Mouse (Mus musculus): ENCODE results near the gene Cox5b. TPM values are rescaled to one million over a fixed set of nuclear protein-coding genes. Genes with fewer than 3 reads are reported as not detected.
"Not testable (repeated sequence)": the region's sequence is repeated elsewhere in the genome, so short reads cannot be mapped to it uniquely, and the experiment has no call there.

Gene Cox5b
- 1,000 to 10,000 TPM in 1 of 4 experiments, 100 to 1,000 TPM in 3; 864 to 1,112 (median 950) TPM for total RNA-seq (2022)

DNA sequence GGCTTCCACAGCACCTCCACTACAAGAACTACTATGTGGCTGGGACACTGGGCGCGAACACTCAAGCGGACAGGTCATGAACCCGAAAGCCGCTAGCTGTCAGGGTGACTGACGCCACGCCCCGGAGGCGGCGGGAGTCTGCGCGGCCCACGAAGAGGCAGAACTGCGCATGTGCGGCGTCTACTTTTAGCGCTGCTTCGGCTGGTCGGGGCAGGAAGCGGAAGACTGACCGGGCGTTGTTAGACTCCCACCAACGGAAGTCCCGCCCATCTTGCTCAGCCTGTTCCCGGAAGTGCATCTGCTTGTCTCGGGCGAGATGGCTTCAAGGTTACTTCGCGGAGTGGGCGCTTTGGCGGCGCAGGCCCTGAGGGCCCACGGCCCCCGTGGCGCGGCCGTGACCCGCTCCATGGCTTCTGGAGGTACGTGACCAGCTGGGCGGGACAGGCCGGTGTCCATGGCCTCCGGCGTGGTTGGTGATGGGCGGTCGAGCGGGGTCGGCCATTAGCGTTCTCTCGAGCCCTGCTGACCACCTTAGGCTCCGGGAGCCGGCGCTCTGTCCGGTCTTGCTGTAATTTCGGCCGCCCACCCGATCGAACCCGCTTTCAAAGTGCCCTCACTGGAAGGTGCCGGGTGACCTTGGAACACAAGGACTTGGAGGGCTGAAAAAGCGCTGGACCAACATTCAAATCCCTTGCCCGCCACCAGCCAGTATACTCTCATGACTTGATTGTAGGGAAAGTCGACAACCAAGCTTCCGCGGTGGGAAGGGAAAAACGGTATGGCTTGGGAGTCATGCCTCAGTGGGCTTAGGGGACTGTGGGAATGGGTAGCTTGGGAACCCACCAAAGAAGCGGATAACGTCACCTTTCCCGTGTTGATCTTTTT, at the start of gene Cox5b:
Gene Cox5b (plus strand): TSS at position 179 of the 885 bp plus-strand sequence.
- peak; percentile 90 to 96 for DNase-seq (ENCODE audit: low spot score in 2 of 2)

DNA sequence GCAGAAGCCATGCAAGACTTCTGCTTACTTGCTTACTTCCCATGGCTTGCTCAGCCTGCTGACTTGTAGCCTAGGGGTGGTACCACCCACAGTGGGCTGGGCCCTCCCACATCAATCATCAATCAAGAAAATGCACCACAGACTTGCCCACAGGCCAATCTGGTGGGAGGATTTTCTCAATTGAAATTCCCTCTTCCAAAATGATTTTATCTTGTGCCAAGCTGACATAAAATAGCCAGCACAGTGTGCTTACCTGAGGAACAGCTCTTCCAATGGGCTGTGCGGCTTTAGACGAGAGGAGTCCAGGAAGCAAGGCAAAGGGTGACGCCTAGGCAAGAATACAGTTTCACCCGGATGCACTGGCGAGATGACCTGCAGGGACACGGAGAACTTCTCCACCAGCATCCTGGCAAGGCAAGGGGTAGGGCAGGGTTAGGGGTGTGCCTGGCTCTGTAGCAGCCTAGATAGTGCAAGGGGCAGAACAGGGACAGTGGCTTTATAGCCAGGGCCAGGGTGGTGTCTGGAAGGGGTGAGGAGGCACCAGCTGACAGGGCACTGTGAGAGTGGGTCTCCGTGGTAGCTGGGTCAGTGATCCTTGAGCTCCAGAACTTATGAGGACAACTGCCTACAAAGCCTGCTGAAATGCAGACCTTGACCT, 47.2 kb upstream of the Cox5b start:
- DNase-seq (ENCODE audit: low spot score in 2 of 2) = no peak

DNA sequence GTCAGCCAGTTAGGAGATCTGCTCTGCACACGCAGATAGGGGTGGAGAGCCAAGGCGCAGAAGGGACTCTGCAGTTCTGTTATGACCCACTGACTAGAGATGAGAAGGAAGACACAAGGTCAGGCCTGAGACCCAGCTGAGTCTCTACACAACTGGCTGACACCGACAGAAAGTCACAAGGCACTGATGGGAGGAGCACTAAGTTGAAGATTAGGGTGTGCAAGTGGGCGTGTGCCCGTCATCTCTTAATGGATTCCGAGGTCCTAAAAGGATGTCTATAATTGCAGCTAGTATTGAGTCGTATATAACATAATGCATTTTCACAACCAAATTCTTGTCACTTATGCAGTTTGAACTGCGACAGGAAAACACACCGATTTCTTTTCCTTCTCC, 46.6 kb upstream of the Cox5b start:
- no peak for DNase-seq (ENCODE audit: low spot score in 2 of 2)

DNA sequence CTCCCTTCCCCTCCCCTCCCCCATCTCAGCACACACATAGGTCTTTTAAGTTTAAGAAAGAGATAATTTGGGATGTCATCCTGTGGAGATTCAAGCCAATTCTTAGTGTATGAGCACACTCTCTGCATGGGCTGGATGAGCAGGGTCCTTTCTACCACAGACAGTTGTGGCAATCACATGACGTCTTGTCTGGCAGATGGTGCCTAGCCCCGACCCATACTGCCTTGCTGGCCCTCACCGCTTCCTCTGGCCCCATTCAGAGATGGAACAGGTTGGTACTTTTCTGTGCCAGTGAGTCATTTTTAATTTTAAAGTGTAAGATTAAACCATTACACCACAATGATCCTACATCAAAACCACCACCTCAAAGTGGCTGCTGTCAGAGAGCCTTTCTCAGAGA, 45.0 kb upstream of the Cox5b start:
- no peak for DNase-seq (ENCODE audit: low spot score in 2 of 2)

DNA sequence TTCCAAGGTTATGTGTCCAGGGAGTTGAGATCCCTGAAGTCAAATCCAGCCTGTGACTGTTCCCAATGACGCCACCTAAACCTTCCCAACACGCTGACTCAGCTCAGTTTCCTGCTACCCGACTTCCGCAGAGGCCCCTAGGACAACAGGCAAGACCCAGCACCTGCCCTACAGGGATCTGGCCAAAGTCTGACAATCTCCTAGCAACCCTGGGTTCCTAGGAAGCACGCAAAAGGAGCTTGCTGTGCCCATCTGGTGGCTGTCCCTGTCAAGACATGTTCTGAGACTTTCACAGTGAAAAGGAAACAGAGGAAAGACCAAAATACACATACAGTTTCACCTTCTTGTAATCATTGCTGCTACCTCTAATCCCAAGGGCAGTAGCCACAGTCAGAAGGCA, 43.6 kb upstream of the Cox5b start:
- DNase-seq (ENCODE audit: low spot score in 2 of 2) = no peak

DNA sequence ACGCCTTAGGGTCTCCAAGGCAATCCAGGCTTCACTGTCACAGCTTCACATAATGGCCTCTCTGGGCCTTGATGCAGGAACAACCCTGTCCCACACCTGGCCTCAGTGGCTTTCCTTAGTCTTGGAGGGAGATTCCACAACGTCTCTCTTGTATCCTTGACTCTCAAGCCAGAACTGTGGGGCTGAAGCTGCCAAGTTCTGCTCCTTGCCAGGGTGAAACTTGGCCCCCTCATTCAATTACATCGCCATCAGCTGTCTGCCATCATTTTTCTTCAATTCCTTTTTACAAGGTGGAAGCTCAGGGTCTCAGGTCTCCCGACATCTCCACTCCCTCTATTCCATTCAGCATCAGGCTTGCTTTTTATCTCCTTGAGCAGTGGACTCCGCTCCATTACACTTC, 36.2 kb upstream of the Cox5b start:
- DNase-seq (ENCODE audit: low spot score in 2 of 2) = no peak

DNA sequence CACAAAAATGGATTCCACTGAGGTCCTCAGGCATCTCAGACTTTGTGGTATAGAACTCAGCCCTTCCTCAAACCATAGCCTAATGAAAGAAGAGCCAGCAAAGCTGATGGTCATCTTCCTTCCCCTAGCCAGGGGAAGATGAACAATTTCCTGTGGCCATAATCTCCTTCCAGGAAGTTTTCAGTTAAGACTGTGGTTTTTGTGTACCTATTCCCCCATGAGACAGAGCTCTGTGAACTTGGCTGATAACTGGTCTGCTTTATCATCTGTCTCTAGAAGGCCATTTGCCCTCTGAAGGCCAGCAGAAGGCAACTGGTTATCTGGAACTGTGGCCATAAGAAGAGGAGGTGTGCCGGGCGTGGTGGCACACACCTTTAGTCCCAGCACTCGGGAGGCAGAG, 35.0 kb upstream of the Cox5b start:
- DNase-seq (ENCODE audit: low spot score in 2 of 2) = no peak

DNA sequence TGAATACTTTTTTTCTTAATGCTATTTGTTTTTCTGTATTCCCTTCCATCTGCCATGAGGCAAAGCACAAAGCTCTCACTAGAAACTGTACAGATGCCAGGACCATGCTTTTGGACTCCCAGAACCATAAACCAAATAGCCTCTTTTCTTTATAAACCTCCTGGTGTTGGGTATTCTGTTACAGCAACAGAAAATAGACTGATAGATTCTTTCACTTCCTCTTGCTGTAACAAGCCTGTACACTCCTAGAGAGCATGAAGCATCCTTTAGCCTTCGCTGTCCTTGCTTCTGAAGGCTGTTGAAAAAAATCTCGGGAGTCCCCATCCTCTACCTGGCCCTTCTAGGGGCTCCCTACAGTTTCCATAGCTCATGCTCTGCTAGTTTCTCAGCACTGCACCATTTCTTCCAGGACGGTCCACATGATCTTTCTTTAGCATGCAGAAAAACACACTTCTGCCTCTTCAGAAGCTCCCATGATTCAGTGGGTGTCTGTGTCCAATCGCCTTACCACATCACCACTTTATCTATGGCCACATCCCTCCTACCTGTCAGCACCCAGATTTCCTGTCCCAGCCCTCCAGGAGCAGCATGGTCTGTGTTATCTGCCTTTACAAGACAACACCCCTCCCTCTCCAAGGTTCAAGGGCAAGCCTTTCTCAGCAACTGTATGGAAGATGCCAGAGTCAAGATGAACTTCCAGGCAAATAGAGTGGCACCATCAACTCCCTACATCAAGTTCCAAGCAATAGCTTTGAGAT, 33.4 kb upstream of the Cox5b start:
- DNase-seq (ENCODE audit: low spot score in 2 of 2) = no peak

DNA sequence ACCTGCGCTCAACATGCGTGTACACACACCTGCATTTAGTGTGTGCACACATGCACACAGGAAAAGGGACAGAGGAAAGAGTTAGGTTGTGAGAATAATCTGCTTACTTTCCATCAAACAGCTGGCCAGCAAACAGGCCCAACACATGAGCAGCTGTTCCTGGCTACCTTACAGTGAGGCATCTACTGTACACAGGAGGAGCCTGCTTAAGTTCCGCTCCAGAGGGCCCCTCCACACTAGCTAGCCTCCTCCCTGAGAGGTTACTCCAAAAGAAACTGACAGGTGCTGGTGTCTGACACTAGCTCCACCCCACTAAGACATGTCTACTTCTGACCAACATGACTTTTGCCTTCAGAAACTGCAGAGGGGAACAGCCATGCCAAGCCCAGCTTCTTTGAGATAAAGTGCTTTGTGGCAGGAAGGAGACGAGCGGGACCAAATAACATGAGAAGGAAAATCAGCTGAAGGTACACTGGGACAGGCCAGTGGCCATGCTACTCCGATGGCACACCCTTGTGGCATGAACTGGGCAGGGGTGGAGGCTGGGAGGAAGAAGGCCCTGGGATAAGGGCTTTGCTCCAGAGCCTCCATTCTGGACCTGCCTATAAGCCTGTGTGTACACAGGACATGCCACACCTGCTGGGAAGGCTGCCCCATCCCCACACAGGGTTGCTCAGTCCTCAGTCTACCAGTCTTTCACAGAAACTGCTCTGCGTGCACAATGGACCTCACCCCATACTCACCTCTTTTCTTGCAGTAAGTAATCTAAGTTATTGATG, 32.4 kb upstream of the Cox5b start:
- no peak for DNase-seq (ENCODE audit: low spot score in 2 of 2)

DNA sequence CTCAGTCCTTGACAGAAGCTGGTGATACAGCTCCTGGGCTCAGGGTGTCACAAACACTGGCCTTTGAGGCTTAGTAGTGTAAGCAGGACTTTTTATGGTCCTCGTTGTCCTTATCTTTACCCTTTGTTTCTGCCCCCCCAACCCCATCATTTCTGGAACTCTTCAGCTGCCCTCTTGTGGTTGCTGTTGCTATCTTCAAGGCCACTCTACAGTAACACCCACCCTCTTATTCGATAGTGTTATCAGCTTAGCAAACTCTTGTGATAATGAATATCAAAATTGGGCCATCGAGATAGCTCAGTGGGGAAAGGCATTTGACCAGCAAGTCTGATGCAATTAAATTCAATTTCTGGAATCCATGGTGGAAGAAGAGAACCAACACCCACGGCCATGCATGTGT, 26.8 kb upstream of the Cox5b start:
- no peak for DNase-seq (ENCODE audit: low spot score in 2 of 2)

DNA sequence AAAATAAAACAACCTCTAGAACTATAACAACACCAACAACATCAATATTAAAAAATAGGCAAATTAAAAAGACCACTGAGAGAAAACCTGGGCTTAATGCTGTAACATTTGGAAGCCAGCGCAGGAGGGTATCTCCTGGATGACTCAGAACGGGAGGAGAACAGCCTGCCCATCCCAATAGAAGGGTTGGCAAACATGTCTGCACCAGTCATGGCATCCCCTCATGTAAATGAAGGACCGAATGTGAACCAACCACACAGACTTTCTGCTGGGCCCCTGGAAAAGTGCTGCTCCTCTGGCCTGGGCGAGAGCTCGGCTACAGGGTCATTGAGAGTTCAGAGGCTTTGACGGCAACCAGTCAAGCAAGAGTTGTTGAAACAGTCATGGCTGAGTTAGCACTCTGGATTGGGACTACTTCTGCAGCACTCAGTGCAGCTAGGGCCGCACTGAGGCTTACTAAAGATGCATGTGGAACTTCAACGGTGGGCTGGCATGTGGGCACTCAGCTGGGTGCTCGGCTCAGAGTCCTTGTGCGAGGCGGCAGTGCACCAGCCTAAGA, 26.0 kb upstream of the Cox5b start:
- DNase-seq (ENCODE audit: low spot score in 2 of 2) = no peak

DNA sequence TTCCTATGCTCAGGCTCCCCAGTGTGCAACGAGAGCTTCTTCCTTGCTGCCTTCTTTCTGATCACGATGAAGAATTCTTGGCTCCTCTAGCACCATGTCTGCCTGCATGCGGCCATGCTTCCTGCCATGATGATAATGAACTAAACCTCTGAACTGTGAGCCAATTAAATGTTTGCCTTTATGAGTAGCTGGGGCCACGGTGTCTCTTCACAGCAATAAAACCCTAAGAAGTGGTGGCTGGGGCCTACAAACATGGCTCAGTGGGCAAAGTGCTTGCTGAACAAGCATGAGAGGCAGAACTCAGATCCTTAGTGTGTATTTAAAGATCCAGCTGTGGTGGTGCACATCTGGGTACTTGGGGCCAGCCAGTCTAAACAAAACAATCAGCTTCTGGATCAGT, 25.3 kb upstream of the Cox5b start:
- no peak for DNase-seq (ENCODE audit: low spot score in 2 of 2)

DNA sequence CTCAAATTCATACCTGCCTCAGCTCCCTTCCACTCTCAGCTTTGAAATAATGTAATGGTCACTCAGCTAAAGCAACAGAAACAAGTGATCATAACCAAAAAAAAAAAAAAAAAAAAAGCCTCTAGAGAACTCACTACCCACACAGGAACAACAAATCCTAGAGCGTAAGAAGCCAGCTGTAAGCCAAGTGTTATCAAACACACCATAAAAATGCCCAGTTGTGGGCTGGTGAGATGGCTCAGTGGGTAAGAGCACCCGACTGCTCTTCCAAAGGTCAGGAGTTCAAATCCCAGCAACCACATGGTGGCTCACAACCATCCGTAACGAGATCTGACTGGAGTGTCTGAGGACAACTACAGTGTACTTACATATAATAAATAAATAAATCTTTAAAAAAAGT, 23.2 kb upstream of the Cox5b start:
- not testable (repeated sequence) for DNase-seq (ENCODE audit: low spot score in 2 of 2)

DNA sequence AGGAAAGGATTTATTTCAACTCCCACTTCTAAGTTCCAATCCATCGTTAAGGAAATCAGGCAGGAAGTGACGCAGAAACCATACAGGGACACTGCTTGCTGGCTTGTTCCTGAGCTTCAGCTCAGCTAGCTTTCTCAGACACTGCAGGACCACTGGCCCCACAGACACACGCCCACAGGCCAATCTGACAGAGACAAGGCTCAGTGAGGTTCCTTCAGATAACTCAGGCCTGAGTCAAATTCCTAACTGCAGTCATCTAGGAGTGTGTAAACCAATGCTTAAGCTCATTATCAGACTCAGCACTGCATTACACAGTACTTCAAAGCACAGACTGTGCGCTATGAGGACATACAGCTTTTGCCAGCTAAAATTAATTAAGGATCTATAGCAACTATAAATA, 21.0 kb upstream of the Cox5b start:
- no peak for DNase-seq (ENCODE audit: low spot score in 2 of 2)

DNA sequence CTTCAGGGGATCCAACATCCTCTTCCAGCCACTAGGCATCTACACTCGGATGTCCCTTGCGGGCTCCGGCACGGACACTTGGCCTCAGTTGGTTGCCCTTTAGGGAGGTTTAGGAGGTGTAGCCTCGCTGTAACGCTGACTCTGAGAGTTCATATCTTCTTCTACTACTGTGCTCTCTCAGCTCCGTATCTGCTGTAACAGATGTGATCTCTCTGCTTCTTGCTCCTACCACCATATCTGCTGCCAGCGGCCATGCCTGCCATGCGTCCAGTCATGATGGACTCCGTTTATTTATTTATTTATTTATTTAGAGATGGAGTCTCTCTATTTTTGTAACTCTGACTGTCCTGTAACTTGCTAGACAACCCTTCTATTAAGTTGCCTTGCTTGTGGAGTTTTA, 20.0 kb upstream of the Cox5b start:
- DNase-seq (ENCODE audit: low spot score in 2 of 2) = no peak

DNA sequence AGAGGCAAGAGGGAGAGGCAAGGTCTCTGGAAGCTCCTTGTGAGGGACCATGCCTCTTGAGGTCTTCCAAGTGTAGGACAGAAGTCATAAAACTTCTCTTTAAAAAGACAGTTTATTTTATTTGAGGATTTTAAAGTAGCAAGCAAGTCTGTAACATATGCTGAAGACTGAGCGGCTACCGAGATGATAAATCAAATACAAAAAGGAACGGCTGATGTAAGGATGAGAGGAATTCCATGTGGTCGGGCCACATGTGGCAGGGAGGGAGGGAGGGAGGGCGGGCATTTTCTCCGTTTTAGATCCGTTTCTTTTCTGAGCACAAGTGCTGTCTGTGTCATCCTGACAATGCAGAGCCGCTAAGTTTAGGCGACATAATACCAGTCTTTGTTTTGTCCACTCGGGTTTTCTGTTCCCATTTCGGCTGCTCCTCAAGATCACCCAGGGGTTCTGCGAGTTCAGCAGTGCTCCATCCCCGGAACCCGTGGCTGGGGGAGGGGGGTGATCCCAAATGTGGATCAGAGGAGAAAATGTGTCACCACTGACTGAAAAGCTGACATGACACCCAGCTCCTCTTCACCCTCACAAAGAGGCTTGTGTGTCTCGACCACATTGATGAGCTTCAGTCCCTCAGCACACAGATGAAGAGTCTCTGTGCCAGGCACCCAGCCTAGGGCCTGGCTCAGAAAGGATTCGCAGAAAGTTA, 18.4 kb upstream of the Cox5b start:
- no peak for DNase-seq (ENCODE audit: low spot score in 2 of 2)

DNA sequence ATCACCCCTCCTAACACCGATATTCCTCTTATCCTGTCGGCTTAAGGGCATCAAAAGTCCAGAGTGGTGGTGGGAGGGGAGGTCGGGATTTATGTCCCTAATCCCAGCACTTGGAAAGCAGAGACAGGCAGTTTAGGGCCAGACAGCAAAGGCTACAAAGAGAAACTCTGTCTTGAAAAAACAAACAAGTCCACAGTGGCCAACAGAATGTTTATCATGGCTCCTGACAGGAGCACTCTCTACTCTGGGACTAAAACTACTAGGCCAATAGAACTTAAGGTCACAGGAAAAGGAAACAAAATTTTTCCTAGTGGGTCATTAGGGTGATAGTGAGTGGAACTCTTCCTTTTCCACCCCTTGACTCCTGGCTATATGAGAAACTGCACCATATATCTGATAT, 16.3 kb upstream of the Cox5b start:
- DNase-seq (ENCODE audit: low spot score in 2 of 2) = no peak

DNA sequence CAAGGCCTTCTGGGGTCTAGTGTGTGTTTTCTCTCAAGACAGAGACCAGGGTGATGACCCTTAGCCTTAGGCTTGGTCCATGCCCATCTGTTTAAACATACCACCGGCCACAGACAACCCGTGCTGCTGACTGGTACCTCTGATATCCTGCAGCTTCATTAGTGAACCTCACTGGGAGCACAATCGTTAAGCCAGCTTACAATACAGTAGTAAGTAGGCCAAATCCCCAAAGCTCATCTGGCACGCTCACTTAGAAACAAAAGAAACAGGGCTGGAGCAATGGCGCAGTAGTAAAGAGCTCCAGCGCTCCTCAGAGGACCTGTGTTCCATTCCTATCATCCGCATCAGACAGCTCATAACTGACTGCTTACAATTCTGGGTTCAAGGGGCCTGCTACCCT, 10.4 kb upstream of the Cox5b start:
- DNase-seq (ENCODE audit: low spot score in 2 of 2) = no peak

DNA sequence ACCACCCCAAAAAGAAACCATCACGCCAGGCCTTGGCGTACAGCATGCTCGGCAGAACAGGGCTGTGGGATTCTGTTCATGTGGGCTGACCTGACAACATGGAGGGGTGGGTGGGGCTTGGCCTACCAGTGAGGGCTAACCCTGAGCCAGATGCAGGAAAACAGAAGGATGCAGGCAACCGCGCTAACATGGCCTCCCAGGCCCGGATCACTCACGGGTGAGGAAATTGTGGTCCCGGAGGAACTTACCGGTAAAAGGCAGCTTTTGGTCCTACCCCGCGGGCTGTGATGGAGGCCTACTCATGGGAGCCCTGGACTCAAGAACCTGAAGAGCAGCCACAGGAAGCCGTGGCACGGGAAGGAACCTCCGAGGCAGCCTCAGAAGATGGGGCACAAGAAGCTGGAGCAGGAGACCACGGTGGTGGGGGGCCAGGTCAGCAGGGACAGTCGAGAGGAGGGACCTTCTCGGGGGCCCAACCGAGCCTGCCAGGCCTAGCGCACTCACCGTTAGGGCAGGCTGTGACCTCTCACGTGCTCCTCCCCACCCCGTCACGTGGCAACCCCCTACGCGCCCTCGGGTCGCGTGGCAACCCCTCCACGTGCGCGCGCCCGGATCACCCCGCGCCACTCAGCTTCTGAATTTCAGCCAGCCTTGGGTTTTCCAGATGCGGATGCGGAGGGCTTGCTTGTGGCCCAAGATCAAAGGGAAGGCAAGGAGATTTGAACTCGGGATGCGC, 8.5 kb upstream of the Cox5b start, which contains the start of gene Fam178b:
Gene Fam178b (minus strand): TSS at position 564 of the 736 bp plus-strand sequence.
- DNase-seq (ENCODE audit: low spot score in 2 of 2) = no peak

Measured in gastrocnemius, adult 8-10 months (tissue).